Mouse (Mus musculus): Measurements from ENCODE around the gene 4933427D14Rik.

DNA sequence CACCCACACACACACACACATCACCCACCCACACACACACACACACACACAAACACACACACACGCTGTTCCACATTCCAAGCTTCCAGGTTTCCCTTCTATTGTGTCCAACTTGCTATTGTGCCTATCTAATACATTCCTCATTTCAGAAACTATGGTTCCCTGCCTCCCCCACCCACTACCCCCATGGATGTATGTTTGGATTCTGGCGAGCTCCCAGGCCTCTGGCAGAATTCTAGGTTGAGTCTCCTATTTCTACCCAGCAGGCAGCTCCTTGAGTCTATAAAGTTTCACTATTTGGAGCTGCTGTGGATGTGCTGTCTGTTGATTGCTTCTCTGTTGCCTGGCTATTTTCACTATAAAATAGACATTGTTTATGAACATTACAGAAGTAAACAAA, 50.6 kb downstream of the 4933427D14Rik start:
- TF ChIP-seq CTCF (IDR thresholded peaks at IDR 0.05; ENCODE audit: low read depth, low read length) (no peak), POLR2A (IDR thresholded peaks at IDR 0.05; ENCODE audit: borderline replicate concordance, low read depth, low read length) (no peak)
